Mouse (Mus musculus) spleen, adult 18-20 months (tissue): ENCODE data around the gene Lsm10.

Experiments used
- DNase-seq, 2 experiments: peaks; one replicate each; pipeline ENCODE4 v3.0.0; 2022; ENCODE audit warnings: mixed read lengths in 2 of 2

The Lsm10 gene

GRCm38 (mm10) chr4:126120506-126120905, 24.1 kb downstream of the Lsm10 start:
- no peak for DNase-seq

- DNase-seq: no peak
Observed at GRCm38 (mm10) chr4:126123309-126124040, 27.1 kb downstream of the Lsm10 start.

DNA sequence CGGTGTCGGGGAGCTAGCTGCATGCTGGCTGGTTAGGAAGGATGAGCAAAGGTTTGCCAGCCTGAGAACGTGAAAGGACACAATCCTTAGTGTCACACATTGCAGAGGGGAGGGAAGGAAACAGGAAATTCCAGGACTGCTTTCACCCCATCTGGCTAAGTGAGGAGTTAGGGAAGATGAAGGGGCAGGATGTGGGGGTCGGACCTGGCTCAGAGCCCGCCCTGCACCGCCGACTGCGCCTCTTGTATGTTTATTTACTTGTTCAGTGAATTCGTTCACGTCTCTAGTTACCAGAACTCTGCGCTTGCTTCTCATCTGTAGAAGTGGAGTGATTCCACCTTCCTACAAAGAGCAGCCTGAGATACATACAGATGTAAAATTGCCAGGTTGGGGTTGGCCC, 34.1 kb downstream of the Lsm10 start:
- DNase-seq: no peak

GRCm38 (mm10) chr4:126131290-126132121, 35.1 kb downstream of the Lsm10 start:
- no peak for DNase-seq

GRCm38 (mm10) chr4:126132636-126133264, 36.3 kb downstream of the Lsm10 start:
- no peak for DNase-seq

GRCm38 (mm10) chr4:126134236-126134635, 37.8 kb downstream of the Lsm10 start:
- DNase-seq: no peak

DNA sequence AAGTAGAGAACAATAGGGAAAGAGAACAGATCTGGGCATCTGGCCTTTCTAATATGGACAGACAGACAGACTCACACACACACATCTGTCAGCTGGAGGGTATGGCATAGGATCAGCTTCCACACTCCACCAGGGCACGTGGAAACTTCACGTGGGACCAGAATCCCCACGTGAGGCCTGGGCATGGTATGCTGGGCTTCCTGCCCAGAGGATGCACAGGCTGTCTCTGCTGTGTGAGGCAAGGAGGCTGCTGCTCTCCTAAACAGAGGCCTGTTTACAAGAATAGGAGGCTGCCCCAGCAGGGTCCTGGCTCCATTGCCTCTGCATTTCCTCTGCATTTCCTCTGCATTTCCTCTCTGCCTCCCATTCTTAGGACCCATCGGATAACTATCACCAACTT, 38.2 kb downstream of the Lsm10 start:
- DNase-seq: no peak

DNA sequence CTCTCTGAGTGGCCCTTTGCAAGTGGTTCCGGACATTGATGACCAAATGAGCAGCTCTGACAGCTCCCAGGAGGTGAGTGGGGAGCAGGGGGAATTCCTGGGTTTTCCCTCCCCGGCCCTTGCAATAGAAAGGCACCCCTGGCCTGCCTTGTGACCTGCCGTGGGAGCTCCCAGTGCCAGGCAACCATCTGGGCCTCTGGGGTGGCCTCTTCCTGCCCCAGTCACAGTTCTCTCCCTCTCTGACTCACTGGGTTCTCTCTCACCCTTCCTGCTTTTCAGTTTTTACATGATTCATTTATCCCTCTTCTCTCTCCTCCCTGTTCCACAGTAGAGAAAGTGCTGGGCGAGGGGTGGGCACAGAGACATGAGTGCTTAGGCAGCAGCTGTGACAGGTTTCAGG, 41.4 kb downstream of the Lsm10 start:
- DNase-seq: no peak

- DNase-seq: no peak
Observed at GRCm38 (mm10) chr4:126141021-126141420, 44.6 kb downstream of the Lsm10 start.

GRCm38 (mm10) chr4:126145396-126145795, 49.0 kb downstream of the Lsm10 start:
- no peak for DNase-seq

GRCm38 (mm10) chr4:126146974-126147532, 50.6 kb downstream of the Lsm10 start:
- DNase-seq: no peak

DNA sequence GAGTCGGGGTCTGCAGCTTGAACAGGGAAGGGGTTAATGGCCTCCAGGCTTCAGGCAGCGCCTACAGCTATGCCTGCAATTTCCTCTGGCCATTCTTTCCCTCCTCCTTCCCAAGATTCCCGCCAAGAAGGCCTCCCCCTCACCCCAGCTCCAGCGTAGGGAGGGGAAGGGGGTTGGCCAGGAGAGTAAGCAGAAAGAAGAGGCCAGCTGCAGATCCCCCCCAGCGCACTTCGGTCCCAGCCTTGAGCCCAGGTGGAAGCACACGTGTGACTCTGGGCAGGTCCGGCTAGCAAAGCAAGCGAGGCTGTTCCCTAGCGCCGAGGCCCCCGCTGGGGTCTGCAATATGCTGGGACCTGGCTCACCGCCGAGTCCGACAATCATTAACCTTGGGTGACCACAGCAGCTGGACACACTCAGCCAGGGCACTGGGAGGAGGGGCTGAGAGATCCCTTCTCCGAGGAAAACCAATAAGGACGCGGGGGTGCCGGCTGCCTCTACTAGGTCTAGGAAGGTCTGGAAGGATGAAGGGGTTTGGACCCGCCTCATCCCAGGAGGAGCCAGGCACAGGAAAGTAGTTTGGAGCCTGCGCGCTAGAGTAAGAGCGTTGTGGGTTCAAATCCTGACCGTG, 51.2 kb downstream of the Lsm10 start, which contains the start of gene Eva1b:
Gene Eva1b (plus strand): TSS at position 212 of the 628 bp plus-strand sequence.
- DNase-seq: peak; percentile 25 to 32
